Mouse (Mus musculus): ENCODE measurements at regions not wholly inside any gene's neighbourhood (a gene's known extent, or its start where the extent isn't known, plus 50 kb on each side); places are given as distances from the start of the nearest gene placed in this dataset.

- Histone ChIP-seq H3K4me3 (ENCODE audit: low read depth, low read length) (no peak overlapping the region), H3K9me3 (replicated peaks; ENCODE audit: control insufficient read depth, low read length) (no peaks in the 10 kb centered on the region), H3K4me2 (ENCODE audit: low read depth, low read length) (no peak overlapping the region), H3K9ac (replicated peaks; ENCODE audit: low read depth, low read length) (no peak overlapping the region), H3K36me3 (replicated peaks; ENCODE audit: control insufficient read depth, insufficient read depth, low read length) (no peaks in the 10 kb centered on the region), H3K27ac (ENCODE audit: low read depth) (no peak overlapping the region), H3K27me3 (ENCODE audit: control insufficient read depth, insufficient read depth, low read length) (no peaks in the 10 kb centered on the region), H3K4me1 (ENCODE audit: control insufficient read depth, insufficient read depth) (no peaks in the 10 kb centered on the region)
- DNase-seq (ENCODE audit: low spot score) (no peak), ATAC-seq (ENCODE audit: insufficient read depth, low read depth) (no peak)
- TF ChIP-seq CTCF (IDR thresholded peaks at IDR 0.05; ENCODE audit: low read depth) (no peak), EP300 (IDR thresholded peaks at IDR 0.05; ENCODE audit: low read depth) (no peak)
- WGBS: 69% methylated on average over 15 of the region's 15 CpGs
These were observed 398.1 kb downstream of the Cd83 start for GRCm38 (mm10) chr13:44182544-44183191.

- no peak for ATAC-seq (ENCODE audit: insufficient read depth, low read depth)
- Histone ChIP-seq H3K9me3 (replicated peaks; ENCODE audit: control insufficient read depth, low read length) (no peaks in the 10 kb centered on the region), H3K4me1 (ENCODE audit: control insufficient read depth, insufficient read depth) (no peaks in the 10 kb centered on the region), H3K9ac (replicated peaks; ENCODE audit: low read depth, low read length) (no peak overlapping the region), H3K27ac (ENCODE audit: low read depth) (no peak overlapping the region), H3K36me3 (replicated peaks; ENCODE audit: control insufficient read depth, insufficient read depth, low read length) (no peaks in the 10 kb centered on the region), H3K4me2 (ENCODE audit: low read depth, low read length) (no peak overlapping the region), H3K4me3 (ENCODE audit: low read depth, low read length) (no peak overlapping the region), H3K27me3 (ENCODE audit: control insufficient read depth, insufficient read depth, low read length) (no peaks in the 10 kb centered on the region)
- DNase-seq (ENCODE audit: low spot score): no peak
- TF ChIP-seq CTCF (IDR thresholded peaks at IDR 0.05; ENCODE audit: low read depth): no peak
- TF ChIP-seq EP300 (IDR thresholded peaks at IDR 0.05; ENCODE audit: low read depth): no peak
- 89% methylated on average over 5 of the region's 5 CpGs for WGBS
These were observed 410.8 kb downstream of the Cd83 start for GRCm38 (mm10) chr13:44195365-44195764.

GRCm38 (mm10) chr13:44206042-44206441, 421.5 kb downstream of the Cd83 start:
- Histone ChIP-seq H3K9me3 (replicated peaks; ENCODE audit: control insufficient read depth, low read length) (no peaks in the 10 kb centered on the region), H3K27ac (ENCODE audit: low read depth) (no peak overlapping the region), H3K27me3 (ENCODE audit: control insufficient read depth, insufficient read depth, low read length) (no peaks in the 10 kb centered on the region), H3K4me3 (ENCODE audit: low read depth, low read length) (no peak overlapping the region), H3K4me2 (ENCODE audit: low read depth, low read length) (no peak overlapping the region), H3K36me3 (replicated peaks; ENCODE audit: control insufficient read depth, insufficient read depth, low read length) (no peaks in the 10 kb centered on the region), H3K9ac (replicated peaks; ENCODE audit: low read depth, low read length) (no peak overlapping the region), H3K4me1 (ENCODE audit: control insufficient read depth, insufficient read depth) (no peaks in the 10 kb centered on the region)
- WGBS: 79% methylated on average over 4 of the region's 4 CpGs
- DNase-seq (ENCODE audit: low spot score): no peak
- ATAC-seq (ENCODE audit: insufficient read depth, low read depth): no peak
- TF ChIP-seq CTCF (IDR thresholded peaks at IDR 0.05; ENCODE audit: low read depth) (no peak), EP300 (IDR thresholded peaks at IDR 0.05; ENCODE audit: low read depth) (no peak)

- Histone ChIP-seq H3K9ac (replicated peaks; ENCODE audit: low read depth, low read length) (no peak overlapping the region), H3K27ac (ENCODE audit: low read depth) (no peak overlapping the region), H3K4me3 (ENCODE audit: low read depth, low read length) (no peak overlapping the region), H3K4me1 (ENCODE audit: control insufficient read depth, insufficient read depth) (no peaks in the 10 kb centered on the region), H3K36me3 (replicated peaks; ENCODE audit: control insufficient read depth, insufficient read depth, low read length) (no peaks in the 10 kb centered on the region), H3K4me2 (ENCODE audit: low read depth, low read length) (no peak overlapping the region), H3K27me3 (ENCODE audit: control insufficient read depth, insufficient read depth, low read length) (no peaks in the 10 kb centered on the region), H3K9me3 (replicated peaks; ENCODE audit: control insufficient read depth, low read length) (no peaks in the 10 kb centered on the region)
- DNase-seq (ENCODE audit: low spot score) (no peak), ATAC-seq (ENCODE audit: insufficient read depth, low read depth) (no peak)
- 83% methylated on average over 4 of the region's 4 CpGs for WGBS
- no peak for TF ChIP-seq EP300 (IDR thresholded peaks at IDR 0.05; ENCODE audit: low read depth)
These were observed 421.9 kb downstream of the Cd83 start for GRCm38 (mm10) chr13:44206448-44206847.

GRCm38 (mm10) chr13:44207400-44208005, 422.9 kb downstream of the Cd83 start:
- Histone ChIP-seq H3K9me3 (replicated peaks; ENCODE audit: control insufficient read depth, low read length) (no peaks in the 10 kb centered on the region), H3K9ac (replicated peaks; ENCODE audit: low read depth, low read length) (no peak overlapping the region), H3K27ac (ENCODE audit: low read depth) (no peak overlapping the region), H3K27me3 (ENCODE audit: control insufficient read depth, insufficient read depth, low read length) (no peaks in the 10 kb centered on the region), H3K4me2 (ENCODE audit: low read depth, low read length) (no peak overlapping the region), H3K36me3 (replicated peaks; ENCODE audit: control insufficient read depth, insufficient read depth, low read length) (no peaks in the 10 kb centered on the region), H3K4me3 (ENCODE audit: low read depth, low read length) (no peak overlapping the region), H3K4me1 (ENCODE audit: control insufficient read depth, insufficient read depth) (no peaks in the 10 kb centered on the region)
- WGBS: 77% methylated on average over 11 of the region's 11 CpGs
- TF ChIP-seq EP300 (IDR thresholded peaks at IDR 0.05; ENCODE audit: low read depth) (no peak), CTCF (IDR thresholded peaks at IDR 0.05; ENCODE audit: low read depth) (no peak)
- ATAC-seq (ENCODE audit: insufficient read depth, low read depth) (no peak), DNase-seq (ENCODE audit: low spot score) (no peak)

- H3K27ac ChIP-seq (ENCODE audit: low read depth): no peak overlapping the region
These were observed 424.5 kb downstream of the Cd83 start for GRCm38 (mm10) chr13:44209036-44209435.

More at GRCm38 (mm10) chr13:44209036-44209435, 424.5 kb downstream of the Cd83 start:
- no peaks in the 10 kb centered on the region for H3K27me3 ChIP-seq (ENCODE audit: control insufficient read depth, insufficient read depth, low read length)
- H3K36me3 ChIP-seq (replicated peaks; ENCODE audit: control insufficient read depth, insufficient read depth, low read length): no peaks in the 10 kb centered on the region
- DNase-seq (ENCODE audit: low spot score) (no peak), ATAC-seq (ENCODE audit: insufficient read depth, low read depth) (no peak)
- WGBS: 64% methylated on average over 11 of the region's 11 CpGs
- H3K9ac ChIP-seq (replicated peaks; ENCODE audit: low read depth, low read length): no peak overlapping the region
- no peaks in the 10 kb centered on the region for H3K9me3 ChIP-seq (replicated peaks; ENCODE audit: control insufficient read depth, low read length)
- TF ChIP-seq CTCF (IDR thresholded peaks at IDR 0.05; ENCODE audit: low read depth) (no peak), EP300 (IDR thresholded peaks at IDR 0.05; ENCODE audit: low read depth) (no peak)
- peaks cover 5% of the 10 kb centered on the region; the same call in 1 of the 2 replicates for H3K4me1 ChIP-seq (ENCODE audit: control insufficient read depth, insufficient read depth)
- no peak overlapping the region for H3K4me3 ChIP-seq (ENCODE audit: low read depth, low read length)
- H3K4me2 ChIP-seq (ENCODE audit: low read depth, low read length): no peak overlapping the region

Data from heart, postnatal 0 days (tissue).